Mouse (Mus musculus): Measurements from ENCODE around the gene Pank1.
A peak's percentile ranks its signal among the peaks of the same experiment; 100 is the strongest.

Pank1 gene

GRCm38 (mm10) chr19:34825946-34826655 lies 53.2 kb downstream of the Pank1 start:
- DNase-seq (ENCODE audit: low spot score in 2 of 2): no peak

- DNase-seq (ENCODE audit: low spot score in 2 of 2): no peak
These were observed 59.6 kb downstream of the Pank1 start for GRCm38 (mm10) chr19:34819577-34820170.

DNA sequence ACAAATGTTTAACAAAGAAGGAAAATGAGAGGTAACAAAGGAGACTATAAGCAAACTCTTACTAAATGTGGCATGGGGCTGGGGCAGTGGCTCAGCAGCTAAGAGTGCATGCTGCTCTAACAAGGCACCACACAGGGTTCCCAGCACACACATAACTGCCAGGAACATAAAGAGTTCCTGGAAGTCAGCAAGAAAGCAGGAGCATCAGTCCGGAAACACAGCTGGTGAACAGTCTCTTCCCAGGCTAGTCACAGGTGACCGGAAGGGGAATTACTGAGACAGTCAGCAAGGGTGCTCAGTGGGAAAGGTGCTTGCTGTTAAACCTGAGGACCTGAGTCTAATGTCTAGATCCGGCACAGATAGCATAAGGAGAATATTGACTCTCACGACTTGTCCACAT lies 63.9 kb downstream of the Pank1 start:
- no peak for DNase-seq (ENCODE audit: low spot score in 2 of 2)

DNA sequence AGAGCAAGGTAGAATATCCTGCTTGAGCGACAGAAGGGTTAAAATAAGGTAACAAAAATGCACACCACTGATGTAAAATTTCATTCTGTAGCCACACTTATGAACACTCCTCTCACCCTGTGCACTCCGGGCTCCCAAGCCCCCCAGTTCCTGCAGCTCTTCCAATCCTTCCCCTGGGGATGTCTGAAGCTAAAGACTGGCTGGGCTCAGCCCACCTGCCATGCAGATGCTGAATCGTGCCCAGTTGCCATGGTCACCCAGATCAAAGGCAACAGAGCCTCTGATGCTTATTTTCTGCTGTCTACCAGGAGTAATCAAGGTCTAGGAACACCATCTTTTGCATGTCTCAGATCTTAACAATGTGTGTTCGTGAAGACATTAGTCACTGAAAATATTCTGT lies 64.6 kb downstream of the Pank1 start:
- no peak for DNase-seq (ENCODE audit: low spot score in 2 of 2)

DNA sequence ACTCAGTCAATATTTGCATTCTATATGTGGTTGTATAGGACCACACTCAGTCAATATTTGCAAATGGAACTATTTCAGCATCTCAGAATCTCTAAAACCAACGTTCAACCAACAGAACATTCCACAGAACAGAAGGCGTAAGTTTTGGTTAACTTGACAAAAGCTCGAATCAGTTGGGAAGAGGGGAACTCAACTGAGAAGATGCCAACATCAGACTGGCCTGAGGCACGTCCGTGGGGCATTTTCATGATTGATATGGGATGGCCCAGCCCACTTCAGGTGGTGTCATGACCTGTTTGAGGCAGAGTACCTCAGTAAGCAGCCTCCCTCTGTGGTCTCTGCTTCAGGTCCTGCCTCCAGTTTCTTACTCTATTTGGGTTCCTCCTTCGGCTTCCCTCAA lies 65.3 kb downstream of the Pank1 start:
- no peak for DNase-seq (ENCODE audit: low spot score in 2 of 2)

DNA sequence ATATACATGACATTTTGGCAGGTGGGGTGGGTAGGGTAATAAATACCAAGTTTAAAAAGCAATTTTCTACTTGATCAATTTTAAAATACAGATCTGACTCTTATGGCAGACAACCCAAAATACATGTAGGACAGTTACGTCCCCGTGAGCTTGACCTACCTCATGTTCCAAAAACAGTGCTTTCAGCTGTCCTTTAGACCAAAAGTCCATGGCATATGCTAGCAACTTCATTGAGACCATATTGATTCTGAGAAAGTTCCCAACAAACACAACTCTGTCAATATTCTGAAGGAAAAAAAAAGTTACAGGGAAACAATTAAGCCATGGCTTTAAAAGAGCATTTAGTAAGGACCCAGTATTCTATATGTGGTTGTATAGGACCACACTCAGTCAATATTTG lies 65.7 kb downstream of the Pank1 start:
- DNase-seq (ENCODE audit: low spot score in 2 of 2): no peak

DNA sequence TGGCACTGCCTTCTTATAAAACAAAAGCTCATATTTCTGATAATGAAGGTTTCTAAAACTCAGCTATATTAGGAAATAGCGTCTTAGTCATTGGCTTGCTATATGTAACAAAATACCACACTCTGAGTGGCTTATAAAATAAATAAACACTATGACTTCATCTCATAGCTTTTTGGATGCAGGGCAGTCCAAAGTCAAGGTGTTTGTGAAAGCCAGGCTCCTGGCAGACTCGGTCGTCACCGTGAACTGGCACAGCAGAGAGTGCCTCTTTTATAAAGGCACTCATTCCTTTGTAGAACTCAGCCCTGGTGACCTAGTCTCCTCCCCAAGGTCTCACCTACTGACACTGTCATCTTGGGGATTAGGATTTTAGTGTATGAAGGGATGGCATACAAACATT lies 66.5 kb downstream of the Pank1 start:
- no peak for DNase-seq (ENCODE audit: low spot score in 2 of 2)

GRCm38 (mm10) chr19:34807173-34807572 lies 72.1 kb downstream of the Pank1 start:
- DNase-seq (ENCODE audit: low spot score in 2 of 2): no peak

DNA sequence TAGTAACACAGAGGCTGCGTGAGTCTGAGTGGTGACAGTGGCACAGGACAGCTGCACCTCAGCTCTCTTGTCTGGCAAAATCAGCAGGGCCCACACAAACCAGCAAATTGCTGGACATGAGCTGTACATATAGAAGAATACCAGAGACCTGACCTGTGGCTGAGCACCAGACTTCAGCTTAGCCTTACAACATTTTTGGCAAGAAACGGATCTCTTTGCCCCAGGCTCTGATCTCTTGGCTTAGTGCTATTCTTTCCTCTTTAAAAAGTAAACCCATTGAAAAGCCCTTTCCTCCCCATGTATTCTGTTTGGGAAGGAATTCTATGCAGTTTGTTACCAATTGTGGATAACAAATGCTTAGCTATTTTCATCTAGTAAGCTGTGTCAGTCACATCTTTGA lies 74.2 kb downstream of the Pank1 start:
- no peak for DNase-seq (ENCODE audit: low spot score in 2 of 2)

DNA sequence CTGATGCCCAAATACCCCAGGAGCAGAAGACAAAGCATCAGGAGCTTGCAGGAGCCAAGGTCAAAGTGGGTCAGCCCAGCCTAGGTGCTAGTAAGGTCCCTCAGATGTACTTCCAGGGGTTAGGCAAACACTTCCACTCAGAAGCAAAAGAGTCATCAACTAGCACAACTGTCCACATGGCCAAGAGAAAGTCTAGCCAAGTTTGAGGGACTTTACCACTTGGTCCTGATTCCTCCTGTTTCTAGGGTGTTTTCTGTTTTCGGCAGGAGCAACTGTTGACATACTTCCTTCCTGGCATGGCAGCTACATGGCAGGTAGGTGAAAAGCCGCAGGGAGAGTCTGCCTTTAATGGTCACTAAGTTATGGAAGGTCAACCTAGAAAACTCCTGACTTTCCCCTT lies 74.7 kb downstream of the Pank1 start:
- DNase-seq (ENCODE audit: low spot score in 2 of 2): no peak

GRCm38 (mm10) chr19:34803396-34803795 lies 75.9 kb downstream of the Pank1 start:
- no peak for DNase-seq (ENCODE audit: low spot score in 2 of 2)

DNA sequence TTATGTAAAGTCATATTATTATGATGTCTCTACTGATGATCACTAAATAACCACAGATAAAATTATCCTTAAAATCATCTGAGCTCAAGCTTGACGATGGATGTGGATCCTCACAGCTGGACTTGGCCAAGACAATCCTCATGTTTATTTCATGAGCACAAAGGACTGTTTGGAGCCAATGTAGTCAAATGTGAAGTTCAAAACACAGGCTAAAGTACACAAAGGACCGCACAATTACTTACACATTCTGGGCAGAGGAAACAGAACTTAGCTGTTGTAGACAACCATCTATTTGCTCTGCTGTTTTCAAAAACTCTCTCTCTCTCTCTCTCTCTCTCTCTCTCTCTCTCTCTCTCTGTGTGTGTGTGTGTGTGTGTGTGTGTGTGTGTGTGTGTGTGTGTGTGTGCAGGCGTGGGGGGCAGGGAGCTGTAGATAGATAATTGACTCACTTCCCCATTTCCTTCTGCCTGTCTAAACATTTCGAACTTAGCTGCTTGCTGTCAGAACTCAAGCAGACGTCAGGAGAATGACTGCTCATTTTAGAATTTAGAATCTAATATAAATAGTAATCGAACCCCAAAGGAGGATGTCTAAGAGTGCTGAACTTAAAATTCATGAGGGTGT lies 79.5 kb downstream of the Pank1 start:
- DNase-seq (ENCODE audit: low spot score in 2 of 2): no peak

GRCm38 (mm10) chr19:34796396-34796795 lies 82.9 kb downstream of the Pank1 start:
- DNase-seq (ENCODE audit: low spot score in 2 of 2): no peak

- no peak for DNase-seq (ENCODE audit: low spot score in 2 of 2)
These were observed 96.8 kb downstream of the Pank1 start for GRCm38 (mm10) chr19:34782491-34782890.

DNA sequence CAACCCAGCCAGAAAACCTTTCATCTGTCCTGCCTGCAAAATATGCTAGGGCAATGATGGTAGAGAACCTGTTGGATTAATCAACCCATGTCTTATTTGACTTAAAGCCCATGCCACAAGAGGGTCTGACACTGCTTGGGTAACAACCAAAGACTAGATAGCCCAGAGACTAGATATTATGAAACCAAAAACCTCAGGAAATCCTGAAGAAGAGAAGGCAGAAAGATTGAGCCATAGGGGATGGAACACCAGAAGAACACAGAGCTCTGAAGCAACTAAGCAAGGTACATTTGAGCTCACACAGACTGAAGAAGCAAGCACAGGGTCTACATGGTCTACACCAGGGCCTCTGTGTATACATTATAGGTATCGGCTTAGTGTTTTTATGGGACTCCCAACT lies 100.3 kb downstream of the Pank1 start:
- DNase-seq (ENCODE audit: low spot score in 2 of 2): no peak

DNA sequence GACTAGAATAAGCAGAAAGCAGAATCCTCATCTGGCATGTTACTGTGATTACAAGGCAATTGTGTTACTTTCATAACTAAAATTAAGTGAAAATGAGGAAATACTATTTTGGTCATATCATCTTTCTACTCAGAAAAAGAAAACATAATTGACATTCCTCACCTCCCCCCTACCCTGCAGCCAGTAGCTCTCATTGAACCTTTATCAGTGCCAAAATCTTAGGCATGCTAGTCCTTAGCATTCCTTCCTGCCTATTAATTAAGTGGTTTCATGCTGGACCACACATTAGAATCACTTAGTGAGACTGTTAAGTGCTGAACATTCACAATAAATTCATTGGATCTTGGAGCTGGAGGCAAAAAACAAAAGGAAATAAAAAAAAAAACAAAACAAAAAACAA lies 101.2 kb downstream of the Pank1 start:
- no peak for DNase-seq (ENCODE audit: low spot score in 2 of 2)

DNA sequence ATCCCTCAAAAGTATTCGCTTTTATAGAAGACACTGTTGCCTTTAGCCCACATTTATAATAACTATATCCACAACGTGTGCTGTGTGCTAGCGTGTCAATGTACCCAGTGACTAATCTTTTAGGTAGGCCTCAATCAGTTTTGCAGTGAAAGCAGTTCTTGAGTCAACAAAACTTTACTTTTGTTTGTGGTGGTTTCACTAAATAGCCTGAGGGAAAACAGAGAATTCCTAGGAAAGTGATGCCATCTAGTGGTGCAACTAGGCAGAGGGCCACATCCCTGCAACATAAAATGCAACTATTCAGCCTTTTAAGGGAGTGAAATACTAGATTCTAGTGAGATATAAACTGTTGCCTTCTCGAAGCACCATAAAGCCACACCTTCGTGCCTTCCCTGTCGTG lies 106.5 kb downstream of the Pank1 start:
- DNase-seq (ENCODE audit: low spot score in 2 of 2): peak; percentile 51

GRCm38 (mm10) chr19:34770764-34771163 lies 108.5 kb downstream of the Pank1 start:
- DNase-seq (ENCODE audit: low spot score in 2 of 2): no peak

GRCm38 (mm10) chr19:34758754-34759153 lies 120.5 kb downstream of the Pank1 start:
- DNase-seq (ENCODE audit: low spot score in 2 of 2): no peak

Data from urinary bladder, postnatal 36 days (tissue).